Mouse (Mus musculus) gastrocnemius, postnatal 36 days (tissue): Measurements from ENCODE around the gene Gga3. TPM values are rescaled to one million over a fixed set of nuclear protein-coding genes. Genes with fewer than 3 reads are reported as not detected.
"Not testable (repeated sequence)": the region's sequence is repeated elsewhere in the genome, so short reads cannot be mapped to it uniquely, and the experiment has no call there.

Experiments
- DNase-seq, 2 experiments: peaks; one replicate each; pipeline ENCODE4 v3.0.0; 2022
- intact Hi-C: fragments of 180-260 bp; cut with DNase I; formaldehyde crosslinking; loops from one replicate; pipeline ENCODE4 v1.15.1; 2025
- long read RNA-seq, 2 experiments: library from polyadenylated mRNA; stranded (forward); transcript quantifications; one replicate each; pipeline ENCODE4 v2.0.0; 2021
- total RNA-seq, 2 experiments: library from RNA; stranded (reverse); gene quantifications; 2 replicates each; pipeline ENCODE4 v1.2.3; 2021

The Gga3 gene
- total RNA-seq, result 10 to 100 TPM; 12.5 to 13.0 TPM
- long read RNA-seq, experiment 1, partial matches to known transcripts, result 1 of 9 reads
- long read RNA-seq, experiment 1, other reads (novel, unspliced or antisense), result 6 of 9 reads
- long read RNA-seq, experiment 2, partial matches to known transcripts, result 0 of 6 reads
- long read RNA-seq, experiment 2, other reads (novel, unspliced or antisense), result 4 of 6 reads

DNA sequence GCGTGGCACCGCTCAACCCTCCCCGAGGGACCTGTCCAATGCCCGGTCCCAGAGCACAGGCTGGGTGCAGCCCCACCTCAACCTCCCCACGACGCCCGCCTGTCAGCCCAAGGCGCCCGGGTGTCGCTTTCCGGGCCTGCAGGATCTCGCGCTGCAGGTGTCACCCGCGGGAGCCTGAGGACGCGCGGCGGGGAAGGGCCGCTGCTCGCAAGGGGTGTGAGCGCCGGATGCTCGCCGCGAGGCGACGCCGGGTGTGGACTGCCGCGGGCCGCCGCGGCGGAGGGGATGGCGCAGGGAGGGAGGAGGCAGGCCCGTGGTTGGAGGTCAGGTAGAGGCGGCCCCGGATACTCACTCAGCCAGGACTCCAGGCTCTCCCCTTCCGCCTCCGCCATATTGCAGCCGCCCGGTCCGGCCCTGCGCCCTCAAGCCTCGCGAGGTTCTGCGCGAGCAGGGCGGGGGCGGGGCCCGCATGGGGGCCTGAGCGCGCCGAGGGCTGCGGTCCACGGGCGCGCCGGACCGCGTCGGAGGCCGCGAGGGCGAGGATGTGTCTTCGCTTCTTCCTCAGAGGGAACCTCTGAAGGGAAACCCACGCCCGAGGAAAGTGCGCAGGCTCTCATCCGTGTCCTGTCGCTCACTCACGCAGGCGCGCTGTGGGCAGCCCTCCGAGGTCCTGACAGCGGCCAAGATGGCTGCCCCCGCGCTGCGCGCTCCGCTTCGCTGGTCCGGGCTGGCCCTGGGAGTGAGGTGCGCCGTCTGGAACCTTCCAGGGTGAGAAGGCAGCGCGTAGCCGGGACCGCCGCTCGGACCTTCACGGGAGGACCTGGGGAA, at the start of gene Gga3, which contains the start of gene Mrps7:
Gga3 (minus strand) TSS at position 576 of the 828 bp plus-strand sequence.
Mrps7 (plus strand) TSS at position 450 of the 828 bp plus-strand sequence.
- intact Hi-C loops, result loop anchor here (5.0 kb wide), 1 partner anchor 36 kb away; no protein-coding TSS in a partner anchor

DNA sequence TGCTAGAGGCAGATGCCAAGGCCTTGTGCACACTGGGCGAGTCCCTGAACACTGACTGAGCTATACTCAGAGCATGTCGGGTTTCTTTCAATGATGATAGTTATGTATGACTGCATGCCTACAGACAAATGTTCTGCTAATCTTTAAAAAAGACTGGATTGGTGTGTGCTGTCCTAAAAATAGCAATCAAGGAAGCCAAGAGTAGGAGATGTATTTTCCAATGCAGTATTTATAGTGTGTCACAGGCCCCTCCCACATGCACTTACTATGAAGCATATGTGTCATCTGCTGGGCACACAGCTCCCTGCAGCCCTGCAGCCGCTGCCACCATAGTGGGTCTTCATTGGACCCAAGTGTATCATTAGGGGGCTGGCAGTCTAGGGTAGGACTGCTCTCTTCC, 49.3 kb upstream of the Gga3 start:
- no peak for DNase-seq
- intact Hi-C loops, result no loop called here

More for the DNA sequence above, at the start of gene Gga3, which contains the start of gene Mrps7:
- peak; percentile 90 to 91 for DNase-seq

DNA sequence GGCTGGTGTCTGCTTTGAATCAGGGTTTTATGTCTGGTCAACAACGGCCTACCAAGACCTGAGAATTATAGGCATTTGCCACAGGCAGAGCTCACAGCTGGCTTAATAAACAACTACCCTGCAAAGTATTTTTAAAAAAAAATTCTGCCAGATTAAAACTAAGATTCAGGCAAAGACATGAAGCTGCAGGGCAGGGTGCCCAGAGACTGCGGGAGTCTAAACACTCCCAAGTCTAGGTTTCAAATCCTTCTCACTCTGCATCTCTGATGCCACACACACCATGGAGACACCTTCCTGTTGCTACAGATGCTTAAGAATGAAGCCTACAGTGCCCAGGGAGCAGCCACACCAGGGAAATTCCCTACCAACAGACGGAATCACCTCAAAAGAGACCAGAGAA, 47.8 kb upstream of the Gga3 start:
- intact Hi-C loops, result no loop called here
- DNase-seq, result no peak

DNA sequence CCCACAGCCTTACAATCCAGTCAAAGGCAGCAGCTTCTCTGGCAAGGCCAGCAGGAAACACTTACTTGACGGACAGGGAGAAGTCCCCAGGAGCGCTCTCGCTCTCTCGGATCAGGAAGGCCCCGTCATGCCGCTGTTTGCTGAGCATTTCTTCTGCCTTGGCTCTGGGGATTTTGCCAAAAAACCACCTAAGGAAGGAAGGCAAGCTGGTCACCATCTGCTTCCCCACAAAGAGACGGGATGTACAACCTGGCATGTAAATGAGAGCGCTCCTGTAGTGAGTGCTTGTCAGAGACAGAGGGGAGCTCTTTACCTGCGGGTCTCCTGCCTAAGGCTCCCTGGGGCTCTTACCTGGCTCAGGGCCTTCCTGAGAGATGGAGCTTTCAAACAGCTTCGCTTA, 45.9 kb upstream of the Gga3 start:
- intact Hi-C loops, result loop anchor here (5.0 kb wide), 1 partner anchor 163 kb away; the partner anchor contains the start of genes Caskin2 and Tsen54
- no peak for DNase-seq

DNA sequence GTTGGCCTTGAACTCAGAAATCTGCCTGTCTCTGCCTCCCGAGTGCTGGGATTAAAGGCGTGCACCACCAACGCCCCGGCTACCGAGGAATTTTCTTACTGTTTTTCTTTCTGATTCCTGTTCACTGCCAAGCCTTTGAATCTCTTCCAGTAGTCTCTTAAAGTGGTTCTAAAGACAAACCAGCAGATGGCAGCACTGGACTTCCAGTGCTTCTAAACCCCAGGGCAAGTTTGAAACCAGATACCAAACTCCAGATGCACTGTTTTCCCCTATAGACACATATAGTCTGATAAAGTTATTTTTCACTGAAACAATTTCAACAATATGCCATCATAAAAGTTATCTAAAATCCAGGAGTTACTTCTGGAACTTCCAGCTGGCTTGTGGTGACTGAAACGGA, 43.6 kb upstream of the Gga3 start:
- DNase-seq, result peak in 1 of 2 experiments; percentile 35
- intact Hi-C loops, result loop anchor here (1.0 to 5.0 kb wide), 2 partner anchors 67 to 165 kb away; partner anchors contain the start of genes Caskin2 and Tsen54

DNA sequence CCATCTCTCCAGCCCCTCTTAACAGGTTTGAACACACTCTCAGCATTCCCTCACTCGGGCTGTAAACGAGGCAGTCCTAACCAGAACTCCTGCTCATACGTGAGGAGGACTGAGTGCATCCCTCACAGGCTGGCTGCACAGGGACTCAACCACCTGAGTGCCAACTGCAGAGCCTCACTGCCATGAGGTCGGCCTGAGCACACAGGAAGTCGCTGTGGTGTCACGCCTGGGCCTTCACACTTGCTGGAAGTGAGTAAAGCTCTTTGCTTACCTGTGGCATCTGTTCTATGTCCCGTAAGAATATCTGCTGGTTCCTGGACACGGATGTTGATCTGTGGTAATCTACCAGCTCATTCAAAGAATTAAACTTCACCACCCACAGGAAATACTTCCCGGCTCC, 42.6 kb upstream of the Gga3 start:
- no peak for DNase-seq
- intact Hi-C loops, result loop anchor here (5.0 kb wide), 1 partner anchor 166 kb away; the partner anchor contains the start of genes Caskin2 and Tsen54

DNA sequence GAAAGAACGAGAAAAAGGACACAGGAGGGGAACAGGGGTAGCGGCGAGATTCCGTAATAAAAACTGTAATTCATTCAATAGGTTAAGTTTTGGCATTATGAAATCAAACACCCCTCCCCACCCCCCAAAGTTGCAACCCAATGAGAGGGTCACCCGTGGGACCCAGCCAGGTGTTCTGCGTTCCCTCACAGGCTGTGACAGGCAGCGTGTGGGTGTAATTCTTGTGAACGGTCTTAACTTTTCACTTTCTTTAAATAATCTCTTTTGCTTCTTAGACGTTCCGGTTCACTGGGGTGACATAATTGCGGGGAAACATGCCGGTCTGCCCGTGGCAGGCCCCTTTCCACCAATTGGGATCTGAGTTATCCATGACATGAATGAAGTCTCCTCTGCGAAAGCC, 41.6 kb upstream of the Gga3 start:
- intact Hi-C loops, result loop anchor here (5.0 kb wide), 1 partner anchor 167 kb away; the partner anchor contains the start of genes Caskin2 and Tsen54
- DNase-seq, result not testable (repeated sequence)

DNA sequence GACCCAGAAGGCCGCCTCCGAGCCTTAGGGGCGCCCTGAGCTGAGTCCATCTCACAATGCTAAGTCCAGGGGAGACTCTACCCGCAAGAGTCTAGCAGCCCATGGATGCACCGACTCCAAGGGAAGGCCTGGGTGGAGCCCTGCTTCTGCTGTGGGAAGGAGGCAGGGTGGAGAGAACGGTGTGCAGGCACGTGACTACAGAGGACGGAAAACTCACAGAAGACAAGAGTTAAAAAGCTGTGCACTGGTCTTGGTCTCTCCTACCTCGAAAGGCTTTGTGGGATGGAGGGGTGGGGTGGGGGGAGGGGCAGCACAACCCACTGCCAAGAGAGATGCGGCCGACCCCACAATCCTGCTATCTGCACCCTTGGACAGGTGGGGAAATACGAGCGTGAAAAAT, 40.5 kb upstream of the Gga3 start:
- no peak for DNase-seq
- intact Hi-C loops, result no loop called here

DNA sequence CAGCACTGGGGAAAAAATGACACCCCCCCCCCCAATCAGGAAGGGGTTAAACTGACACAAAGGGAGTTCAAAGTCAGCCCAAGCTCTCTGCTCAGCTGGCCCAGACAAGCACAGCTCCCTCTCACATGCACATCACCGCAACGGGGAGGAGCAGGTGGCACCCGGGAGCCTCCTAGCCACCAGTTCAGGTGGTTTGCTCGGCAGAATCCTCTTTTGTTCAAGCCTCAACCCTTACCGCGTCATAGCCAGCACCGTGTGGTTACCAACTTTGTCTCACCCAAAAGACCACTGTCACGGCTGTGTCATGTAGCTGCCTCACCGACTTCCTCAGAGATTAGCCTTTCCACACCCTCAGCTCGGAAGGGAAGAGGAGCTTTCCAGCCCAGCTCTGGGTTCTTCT, 39.4 kb upstream of the Gga3 start:
- intact Hi-C loops, result no loop called here

DNA sequence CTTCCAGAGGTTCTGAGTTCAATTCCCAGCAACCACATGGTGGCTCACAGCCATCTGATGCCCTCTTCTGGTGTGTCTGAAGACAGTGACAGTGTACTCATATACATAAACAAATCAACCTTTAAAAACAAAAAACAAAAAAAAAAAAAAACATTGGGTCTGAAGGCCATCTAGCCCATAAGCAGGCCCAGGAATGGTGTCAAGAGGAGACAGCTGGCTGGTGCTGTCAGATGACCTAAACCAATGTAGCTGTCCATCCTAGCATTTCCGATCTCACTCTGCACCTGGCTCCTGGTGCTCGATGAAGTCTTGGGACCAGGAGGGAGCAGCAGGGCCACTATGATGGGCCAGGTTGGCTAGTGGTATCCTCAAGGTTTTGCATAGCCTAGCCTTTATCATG, 38.9 kb upstream of the Gga3 start:
- no peak for DNase-seq

More for the DNA sequence above, 39.4 kb upstream of the Gga3 start:
- no peak for DNase-seq

DNA sequence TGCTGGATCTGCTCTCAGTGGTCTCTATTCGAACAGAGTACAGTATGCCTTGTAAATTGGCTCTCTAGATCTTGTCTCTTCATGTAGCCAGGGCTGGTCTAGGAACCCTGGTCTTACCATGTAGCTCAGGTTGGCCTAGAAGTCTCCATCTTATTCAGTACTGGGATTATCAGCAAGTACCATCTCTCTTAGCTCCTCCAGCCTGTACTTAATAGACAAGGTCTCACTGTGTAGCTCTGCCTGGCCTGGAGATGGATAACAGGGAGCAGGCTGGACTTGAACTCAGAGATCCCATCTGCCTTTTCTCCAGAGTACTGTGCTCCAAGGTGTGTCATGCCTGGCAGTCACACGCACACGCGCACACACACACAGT, 37.8 kb upstream of the Gga3 start:
- no peak for DNase-seq
- intact Hi-C loops, result no loop called here

More for the DNA sequence above, 38.9 kb upstream of the Gga3 start:
- intact Hi-C loops, result no loop called here

DNA sequence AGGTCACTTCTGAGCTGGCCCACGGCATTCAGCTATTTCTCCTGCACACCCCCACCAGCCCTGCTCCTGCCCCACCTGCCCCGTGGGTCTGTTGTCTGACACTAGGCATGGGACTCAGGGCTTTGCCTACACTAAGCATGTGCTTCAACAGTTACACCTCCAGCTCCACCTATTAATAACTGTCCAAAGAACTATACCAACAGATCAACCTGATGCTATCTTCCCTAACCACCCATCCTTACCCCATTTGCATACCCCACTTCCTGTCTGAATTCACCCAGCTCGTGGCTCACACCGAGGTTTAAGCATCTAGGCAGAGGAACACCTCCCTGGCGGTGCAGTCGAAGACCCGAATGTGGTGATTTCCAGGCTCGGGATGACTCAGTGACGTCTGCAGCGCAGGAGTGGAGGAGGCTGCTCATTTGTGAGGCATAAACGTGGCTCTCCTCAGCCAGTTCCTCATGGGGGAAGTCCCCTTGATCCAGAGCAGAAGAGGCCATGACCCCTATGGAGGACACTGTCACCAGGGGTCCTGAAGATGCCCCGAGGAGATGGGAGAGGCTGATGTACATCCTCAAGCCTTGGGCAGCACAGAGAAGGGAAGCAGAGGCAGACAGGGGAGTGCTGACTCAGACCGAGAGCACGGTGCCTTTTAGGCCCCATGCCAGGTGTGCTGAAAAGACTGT, 37.3 kb upstream of the Gga3 start:
- intact Hi-C loops, result no loop called here
- no peak for DNase-seq

DNA sequence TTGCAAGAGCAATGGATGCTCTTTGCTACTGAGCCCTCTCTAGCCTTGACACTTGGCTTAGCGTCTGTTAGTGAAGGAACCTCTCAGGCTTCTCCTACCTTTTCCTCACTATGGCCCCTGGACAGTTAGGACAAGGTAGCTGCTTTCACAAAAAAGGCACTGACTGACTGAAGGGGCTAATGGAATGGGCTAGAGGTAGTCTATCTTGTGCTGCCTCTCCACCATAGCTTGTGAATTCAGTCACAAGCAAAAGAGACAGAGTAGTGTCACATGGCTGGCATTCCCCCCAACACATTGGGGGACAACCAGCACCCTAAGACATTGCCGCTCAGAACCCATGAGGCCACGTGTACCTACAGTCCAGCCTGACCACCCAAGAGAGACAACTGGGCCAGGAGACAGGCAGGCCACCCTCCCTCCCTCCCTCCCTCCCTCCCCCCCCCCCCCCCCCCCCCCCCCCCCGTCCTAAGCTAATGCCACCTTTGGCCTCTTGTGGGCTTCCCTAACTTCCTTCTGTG, 36.5 kb upstream of the Gga3 start:
- intact Hi-C loops, result no loop called here
- DNase-seq, result no peak

DNA sequence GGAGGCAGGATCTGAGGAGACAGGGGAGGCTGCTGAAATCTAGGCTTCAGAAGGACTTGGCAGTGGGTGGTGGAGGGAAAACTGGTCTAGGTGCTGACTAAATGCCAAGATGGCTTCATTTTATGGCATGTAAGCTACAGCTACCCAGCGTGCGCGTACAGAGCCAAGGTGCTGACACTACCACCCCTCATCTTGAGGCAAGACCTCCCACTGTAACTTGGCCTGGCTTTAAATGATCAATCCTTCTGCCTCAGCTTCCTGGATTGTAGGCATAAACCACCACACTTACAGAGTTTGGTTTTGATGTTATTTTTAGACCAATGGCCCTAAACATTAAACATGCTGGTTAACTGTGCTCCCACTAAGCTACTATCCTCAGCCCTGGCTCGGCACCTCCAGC, 35.7 kb upstream of the Gga3 start:
- no peak for DNase-seq
- intact Hi-C loops, result no loop called here

DNA sequence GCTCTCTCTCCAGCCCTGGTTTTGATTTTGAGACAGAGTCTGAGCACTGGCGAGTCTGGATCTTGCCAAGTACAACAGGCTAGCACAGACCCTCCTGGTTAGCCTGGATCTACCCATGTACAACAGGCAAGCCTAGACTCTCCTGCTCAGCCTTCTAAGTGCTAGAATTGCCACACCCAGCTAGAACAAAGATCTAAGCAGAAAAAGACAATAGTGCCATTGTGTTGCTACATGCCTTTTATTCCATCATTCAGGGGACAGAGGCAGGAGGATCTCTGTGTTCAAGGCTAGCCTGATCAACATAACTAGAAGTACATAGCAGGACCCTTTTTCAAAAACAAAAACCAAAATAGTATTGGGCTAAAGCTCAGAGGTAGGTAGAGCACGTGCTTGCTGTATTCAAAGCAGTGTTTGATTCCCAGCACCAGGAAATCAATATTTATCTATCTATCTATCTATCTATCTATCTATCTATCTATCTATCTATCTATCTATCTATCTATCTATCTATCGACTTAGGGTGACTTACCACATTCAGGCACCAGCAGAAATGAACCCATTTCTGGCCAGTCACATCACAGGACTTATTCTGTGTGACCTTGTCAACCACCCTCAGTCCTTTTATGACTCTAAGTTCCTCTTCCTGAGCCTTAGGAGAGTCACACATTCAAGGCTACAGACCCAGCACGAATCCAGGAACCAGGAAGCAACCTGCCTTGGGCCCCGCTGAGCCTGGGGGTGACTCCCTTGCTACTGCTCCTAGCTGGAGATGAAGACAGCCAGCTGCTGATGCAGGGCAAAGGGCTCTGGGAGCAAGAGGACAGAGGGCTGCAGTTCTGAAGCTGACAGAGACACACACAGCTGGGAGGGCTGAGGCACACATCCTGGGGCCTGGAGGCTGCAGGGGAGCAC, 34.9 kb upstream of the Gga3 start:
- no peak for DNase-seq
- intact Hi-C loops, result no loop called here

DNA sequence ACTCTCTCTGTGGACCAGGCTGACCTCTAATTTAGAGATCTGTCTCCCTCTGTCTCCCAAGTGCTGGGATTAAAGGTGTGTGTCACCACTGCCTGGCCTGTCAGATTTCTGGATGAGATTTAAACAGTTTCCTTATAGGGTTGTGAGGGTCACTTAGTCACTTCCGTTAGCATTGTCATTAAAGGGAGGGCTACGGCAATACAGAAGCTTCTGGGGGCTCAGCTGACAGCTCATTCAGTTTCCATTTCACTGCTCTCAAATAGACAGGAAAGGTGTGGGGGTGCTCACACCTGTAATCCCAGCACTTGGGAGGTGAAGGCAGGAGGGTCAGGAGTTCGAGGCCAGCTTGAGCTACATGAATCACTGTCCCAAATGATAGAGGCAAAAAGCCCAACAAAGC, 33.1 kb upstream of the Gga3 start:
- intact Hi-C loops, result no loop called here
- DNase-seq, result no peak

DNA sequence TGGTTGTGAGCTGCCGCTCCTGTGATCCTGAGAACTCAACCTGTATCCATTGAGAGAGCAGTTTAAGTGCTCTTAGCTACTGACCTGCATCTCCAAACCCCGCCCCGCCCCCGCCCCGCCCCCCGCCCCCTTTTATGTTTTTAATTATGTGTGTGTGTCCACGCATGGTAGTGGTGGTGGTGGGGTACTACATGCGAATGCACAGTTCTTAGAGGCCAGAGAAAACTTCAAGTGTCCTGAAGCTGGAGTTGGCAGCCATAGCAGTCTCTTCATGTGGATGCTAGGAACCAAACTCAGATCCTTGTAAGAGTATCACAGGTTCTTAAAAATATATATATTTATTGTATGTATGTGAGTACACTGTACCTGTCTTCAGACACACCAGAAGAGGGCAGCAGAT, 31.6 kb upstream of the Gga3 start:
- no peak for DNase-seq
- intact Hi-C loops, result no loop called here

DNA sequence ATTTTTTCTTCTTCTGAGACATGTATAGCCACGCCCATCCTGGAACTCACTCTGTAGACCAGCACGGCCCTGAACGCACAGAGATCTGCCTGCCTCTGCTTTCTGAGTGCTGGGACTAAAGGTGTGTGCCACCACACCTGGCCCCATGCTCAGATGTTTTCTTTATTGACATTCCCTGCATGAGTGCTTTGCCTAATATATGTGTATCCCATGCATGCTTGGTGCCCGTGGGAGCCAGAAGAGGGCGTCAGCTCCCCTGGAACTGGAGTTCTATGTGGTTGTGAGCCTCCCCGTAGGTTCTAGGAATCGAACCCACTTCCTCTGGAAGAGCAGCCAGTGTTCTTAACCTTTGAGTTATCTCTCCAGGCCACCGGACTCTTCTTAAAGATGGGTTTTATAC, 31.2 kb upstream of the Gga3 start:
- DNase-seq, result no peak
- intact Hi-C loops, result no loop called here

DNA sequence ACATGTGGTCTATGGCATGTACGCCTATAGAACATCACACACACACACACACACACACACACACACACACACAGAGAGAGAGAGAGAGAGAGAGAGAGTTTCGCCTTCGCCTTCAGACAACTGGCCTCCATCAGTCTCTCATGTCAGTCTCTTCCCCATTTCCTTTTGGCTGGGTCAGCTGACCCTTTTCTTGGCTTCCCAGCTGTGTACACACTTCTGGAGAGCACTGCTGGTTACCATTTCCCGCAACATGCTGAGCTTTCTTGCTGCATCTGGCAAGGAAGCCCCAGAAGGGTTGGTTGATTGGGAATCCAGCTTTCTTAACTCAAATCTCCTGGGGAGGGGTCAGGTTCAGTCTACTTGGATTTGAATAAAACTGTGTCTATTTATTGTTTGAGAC, 30.3 kb upstream of the Gga3 start:
- intact Hi-C loops, result no loop called here

DNA sequence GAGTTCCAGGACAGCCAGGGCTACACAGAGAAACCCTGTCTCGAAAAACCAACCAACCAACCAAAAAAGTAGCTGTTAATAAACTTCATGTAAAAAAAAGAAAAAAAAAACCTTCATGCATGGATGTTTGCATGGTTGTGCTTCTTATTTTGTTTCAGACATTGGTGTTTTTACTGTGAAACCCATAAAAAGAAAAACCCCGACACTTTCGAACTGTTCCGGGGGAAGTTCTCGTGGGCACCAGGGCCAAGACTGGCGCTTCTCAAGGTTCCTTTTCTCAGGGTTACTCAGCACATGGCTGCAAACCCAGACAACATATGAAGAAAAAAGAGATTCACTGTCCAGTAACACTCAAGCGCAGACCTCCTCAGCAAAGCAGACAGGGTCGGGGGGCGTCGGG, 29.0 kb upstream of the Gga3 start:
- intact Hi-C loops, result no loop called here

More for the DNA sequence above, 30.3 kb upstream of the Gga3 start:
- no peak for DNase-seq

More for the DNA sequence above, 29.0 kb upstream of the Gga3 start:
- DNase-seq, result no peak
